Mouse (Mus musculus): ENCODE results near the gene Atp6v0a1.
"Not testable (repeated sequence)": the region's sequence is repeated elsewhere in the genome, so short reads cannot be mapped to it uniquely, and the experiment has no call there.

Atp6v0a1 gene

DNA sequence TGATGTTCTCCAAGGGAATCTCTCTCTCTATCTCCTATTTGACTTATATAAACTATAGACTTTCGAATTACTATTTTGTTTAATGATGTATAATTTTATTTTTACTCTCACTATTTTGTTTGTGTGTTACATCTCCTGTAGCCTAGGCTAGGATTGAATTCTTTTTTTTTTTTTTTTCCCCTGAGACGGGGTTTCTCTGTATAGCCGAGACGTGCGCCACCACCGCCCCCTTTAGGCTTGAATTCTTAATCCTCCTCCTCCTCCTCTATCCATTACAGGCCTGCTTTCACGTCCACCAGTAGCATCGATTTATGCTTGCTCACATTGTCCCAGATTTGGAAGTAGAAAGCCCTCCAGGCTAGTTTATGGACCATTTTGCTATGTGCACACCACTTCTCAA is 27.2 kb upstream of the Atp6v0a1 start:
- no peak for DNase-seq

DNA sequence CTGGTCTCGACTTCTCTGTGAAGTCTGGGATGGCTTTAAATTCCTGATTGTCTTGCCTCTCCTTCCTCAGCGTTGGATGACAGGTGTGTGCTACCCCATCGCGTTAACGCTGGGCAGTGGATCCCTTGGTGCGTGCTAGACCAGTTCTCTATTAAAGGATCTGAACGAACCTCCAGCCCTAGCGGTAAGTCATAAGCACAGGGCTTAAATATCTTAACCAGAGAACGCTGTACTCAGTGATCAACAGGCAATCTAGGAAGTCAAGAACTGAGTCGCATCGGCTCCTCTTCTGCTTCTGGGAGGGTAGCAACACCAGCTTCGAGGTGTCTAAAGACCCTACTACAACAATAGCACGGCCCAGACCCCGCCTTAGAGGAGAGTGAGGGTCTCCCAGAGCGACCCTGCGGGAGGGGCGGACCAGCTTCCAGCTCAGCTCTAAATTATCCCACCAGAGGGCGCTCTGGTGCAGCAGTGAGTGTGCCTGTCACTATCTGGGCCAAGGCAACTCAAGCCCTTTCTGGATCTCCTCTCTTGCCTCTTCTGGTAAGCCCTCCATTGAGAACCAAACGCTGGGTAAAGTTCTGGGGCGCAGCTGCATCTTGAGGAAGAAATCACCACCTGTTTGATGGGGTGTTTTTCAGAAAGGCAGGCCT is 26.0 kb upstream of the Atp6v0a1 start:
- peak; percentile 79 to 88 for DNase-seq

DNA sequence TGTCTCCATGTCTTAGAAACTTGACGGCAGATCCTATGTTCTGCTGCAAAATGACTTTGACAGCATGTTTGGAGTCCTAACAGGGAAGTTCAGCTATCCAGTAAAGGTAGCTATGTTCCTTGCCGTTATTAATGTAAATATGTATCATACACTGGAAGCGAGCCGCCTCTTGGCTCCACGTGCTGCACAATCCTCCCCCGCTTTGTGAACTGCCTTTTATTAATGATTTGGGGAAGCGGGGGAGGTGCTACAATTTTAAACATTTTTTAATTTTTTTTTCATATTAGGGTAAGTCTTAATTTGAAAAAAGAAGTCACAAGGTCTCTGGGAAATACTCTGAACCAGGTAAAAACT is 25.5 kb upstream of the Atp6v0a1 start:
- DNase-seq: no peak

DNA sequence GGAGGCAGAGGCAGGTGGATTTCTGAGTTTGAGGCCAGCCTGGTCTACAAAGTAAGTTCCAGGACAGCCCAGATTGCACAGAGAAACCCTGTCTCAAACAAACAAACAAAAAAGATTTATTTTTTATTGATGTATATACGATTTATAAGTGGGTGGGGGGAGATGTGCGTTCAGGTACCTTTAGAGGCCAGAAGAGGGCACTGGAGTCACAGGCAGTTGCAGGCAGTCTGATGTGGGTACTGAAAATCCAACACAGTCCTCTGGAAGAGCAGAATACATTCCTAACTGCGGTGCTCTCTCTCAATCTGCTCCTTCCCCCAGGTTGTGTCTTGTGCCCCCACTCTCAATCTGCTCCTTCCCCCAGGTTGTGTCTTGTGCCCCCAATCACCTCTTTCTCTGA is 23.6 kb upstream of the Atp6v0a1 start:
- no peak for DNase-seq

DNA sequence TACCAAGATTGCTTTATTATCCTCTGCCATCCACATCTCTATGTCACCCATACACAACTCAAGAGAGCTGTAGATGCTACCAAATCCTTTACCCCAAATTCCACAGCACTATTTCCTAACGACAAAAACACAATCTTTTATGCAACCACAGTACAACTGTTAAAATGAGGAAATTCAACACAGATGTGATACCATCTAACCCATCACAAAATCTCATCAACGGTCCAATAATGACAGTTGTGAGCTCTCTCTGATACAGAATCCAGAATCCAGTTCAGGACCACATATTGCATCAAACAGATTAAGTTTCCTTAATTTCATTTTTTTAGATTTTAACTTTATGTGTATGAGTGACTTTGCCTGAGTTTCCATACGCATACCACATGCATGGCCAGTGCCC is 20.6 kb upstream of the Atp6v0a1 start:
- no peak for DNase-seq

DNA sequence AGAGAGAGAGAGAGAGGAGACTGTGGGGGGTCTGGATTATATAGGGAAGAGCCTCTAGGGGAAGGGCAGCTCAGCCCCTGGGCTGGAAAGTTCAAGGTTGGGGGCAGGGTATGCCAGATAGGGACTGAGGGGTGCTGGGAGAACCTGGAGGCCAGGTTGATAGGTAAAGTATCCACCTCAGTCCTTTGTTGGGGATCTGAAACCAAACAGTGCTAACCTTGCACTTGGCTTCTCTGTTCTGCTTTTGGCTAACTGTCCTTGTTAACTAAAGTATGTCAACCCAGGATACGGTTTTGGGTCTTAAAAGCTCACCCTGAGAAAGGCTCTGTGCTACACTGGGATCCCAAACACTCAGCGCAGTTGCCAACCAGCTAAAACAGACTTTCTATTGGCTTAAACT is 19.6 kb upstream of the Atp6v0a1 start:
- no peak for DNase-seq

GRCm38 (mm10) chr11:100991027-100991534 is 18.2 kb upstream of the Atp6v0a1 start:
- no peak for DNase-seq

- no peak for DNase-seq
These were observed 15.8 kb upstream of the Atp6v0a1 start for GRCm38 (mm10) chr11:100993437-100993836.

GRCm38 (mm10) chr11:100994233-100994632 is 15.0 kb upstream of the Atp6v0a1 start:
- no peak for DNase-seq

DNA sequence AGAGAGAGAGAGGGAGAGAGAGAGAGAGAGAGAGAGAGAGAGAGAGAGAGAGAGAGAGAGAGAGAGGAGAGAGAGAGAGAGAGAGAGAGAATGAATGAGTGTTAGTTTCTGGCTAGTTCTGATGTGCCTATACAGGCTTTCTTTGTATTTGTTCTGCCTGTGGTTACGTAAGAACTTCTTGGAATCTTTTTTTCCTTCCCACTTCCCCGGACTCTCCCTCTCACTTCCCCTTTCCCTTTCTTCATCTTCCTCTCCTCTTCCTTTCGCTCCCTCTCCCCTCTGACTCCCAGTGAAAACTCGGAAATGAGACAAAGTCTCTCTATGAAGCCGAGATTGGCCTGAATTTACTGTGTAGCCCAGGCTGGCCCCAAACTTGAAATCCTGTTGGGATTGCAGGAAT is 14.6 kb upstream of the Atp6v0a1 start:
- DNase-seq: no peak

DNA sequence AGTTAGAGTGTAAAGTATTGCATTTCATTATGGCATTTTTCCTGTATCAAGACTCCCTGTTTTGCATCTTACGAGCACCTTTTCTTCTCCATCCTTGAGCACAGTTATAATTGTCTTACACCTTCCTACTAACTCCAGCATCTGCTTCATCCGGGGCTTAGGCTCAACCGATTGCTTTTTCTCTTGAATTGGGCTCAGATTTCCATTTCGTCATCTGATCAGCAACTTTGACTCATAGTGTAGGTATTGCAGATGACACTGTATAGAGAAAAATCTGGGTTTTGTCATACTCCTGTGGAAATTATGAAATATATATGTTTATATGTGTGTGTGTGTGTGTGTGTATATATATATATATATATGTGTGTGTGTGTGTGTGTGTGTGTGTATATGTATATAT is 12.8 kb upstream of the Atp6v0a1 start:
- no peak for DNase-seq

DNA sequence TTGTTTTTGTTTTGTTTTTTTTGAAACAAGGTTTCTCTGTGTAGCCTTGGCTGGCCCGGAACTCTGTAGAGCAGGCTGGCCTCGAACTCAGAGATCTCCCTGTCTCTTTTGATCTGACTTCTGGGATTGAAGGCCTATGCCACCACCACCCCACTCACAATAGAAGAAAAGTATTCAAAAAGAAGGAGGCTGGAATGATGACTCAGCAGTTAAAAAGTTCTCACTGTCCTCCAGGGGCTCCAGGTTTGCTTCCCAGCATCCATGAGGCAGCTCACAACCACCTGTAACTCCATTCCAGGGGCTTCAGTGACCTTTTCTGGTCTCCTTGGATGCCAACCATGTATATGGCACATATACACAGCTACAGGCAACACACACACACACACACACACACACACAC is 10.4 kb upstream of the Atp6v0a1 start:
- DNase-seq: no peak

DNA sequence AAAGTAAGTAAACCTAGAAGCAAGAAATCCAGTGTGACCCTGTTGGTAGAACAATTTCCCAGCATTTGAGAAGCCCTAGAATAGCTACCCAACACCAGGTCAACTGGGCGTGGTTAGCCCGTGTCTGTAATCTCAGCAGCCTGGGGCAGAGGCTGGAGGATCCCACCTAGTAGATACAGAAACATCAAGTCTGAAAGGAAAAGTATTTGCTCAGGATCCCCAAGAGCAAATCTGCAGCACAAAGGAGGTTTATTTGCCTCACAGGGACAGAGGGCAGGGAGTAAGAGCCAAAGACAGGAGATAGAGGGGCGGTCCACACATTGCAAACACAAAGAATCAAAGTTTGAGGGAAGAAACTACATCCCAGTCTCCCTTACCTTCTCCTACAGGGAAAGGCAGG is 10.0 kb upstream of the Atp6v0a1 start:
- DNase-seq: no peak

GRCm38 (mm10) chr11:101001875-101002552 is 7.2 kb upstream of the Atp6v0a1 start:
- DNase-seq: not testable (repeated sequence)

DNA sequence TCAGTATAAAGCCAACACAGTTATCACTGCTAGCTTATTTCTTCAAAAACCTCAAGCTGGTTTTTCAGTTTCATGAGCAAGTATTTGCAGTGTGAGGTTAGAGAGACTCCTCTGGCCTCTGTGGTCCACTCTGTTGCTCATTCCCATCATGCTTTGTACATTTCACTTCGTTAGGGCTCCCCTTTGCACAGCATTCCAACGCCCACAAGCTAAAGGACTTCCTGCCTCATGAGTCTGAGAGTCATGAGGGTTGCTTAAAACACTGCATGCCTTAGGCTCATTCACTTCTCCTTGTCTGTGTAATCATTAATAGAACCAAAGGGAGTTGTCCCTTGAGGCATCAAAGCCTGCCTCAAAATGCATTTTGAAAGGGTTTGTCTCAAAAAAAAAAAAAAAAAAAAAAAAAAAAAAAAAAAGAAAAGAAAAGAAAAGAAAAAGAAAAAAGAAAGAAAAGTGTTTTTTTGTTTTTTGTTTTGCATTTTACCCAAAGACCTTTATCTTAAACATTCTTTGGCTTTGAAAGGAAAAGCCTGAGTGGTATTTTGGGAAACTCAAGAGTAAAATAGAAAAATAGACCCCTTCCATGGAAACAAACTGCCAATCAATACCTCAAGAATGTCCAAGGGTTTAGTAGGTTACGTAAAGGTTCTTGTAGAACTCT is 6.1 kb upstream of the Atp6v0a1 start:
- no peak for DNase-seq

GRCm38 (mm10) chr11:101008206-101009045 is 826 bp upstream of the Atp6v0a1 start:
- DNase-seq: no peak

- peak; percentile 37 to 49 for DNase-seq
These were observed 884 bp downstream of the Atp6v0a1 start for GRCm38 (mm10) chr11:101009888-101010784.

- peak in 1 of 2 experiments; percentile 46 for DNase-seq
These were observed 2.4 kb downstream of the Atp6v0a1 start for GRCm38 (mm10) chr11:101011641-101012040.

- DNase-seq: peak; percentile 82
These were observed 14.1 kb downstream of the Atp6v0a1 start for GRCm38 (mm10) chr11:101023371-101023770.

GRCm38 (mm10) chr11:101024001-101024400 is 14.7 kb downstream of the Atp6v0a1 start:
- DNase-seq: no peak

DNA sequence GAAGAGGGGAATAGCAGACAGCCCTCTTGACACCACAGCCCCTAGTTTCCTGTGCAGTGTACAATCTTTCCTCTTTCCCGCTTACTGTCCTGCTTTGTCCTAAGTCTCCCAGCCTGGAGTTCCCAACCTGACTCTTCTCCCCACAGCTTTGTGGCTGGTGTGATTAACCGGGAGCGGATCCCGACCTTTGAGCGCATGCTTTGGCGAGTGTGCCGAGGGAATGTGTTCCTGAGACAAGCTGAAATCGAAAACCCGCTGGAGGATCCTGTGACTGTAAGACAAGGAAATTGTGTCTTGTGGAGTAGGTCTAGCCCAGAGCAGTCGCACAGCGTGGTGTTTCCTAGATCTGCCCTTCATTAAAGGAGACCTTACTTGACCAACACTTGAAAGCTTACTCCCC is 17.9 kb downstream of the Atp6v0a1 start:
- no peak for DNase-seq

DNA sequence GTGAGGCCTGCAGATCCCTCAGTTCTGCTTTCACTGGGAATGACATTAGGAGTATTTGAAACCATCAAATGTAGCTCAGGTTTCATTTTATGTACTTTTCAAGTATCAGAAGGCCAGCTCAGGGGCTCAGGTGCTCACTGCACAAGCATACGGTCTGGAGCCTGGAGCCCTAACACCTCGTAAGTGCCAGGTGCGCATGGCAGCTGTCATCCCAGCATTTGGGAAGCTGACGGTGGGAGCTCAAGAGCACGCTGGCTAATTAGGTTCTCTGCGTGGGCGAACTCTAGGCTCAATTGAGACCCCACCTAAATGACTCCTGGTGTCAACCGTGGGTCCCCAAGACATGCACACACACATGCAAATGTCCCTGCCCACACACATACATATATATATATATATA is 20.1 kb downstream of the Atp6v0a1 start:
- peak in 1 of 2 experiments; percentile 41 for DNase-seq
